Comparison of ENCODE assay signal across 15 mouse cellular contexts in the genomic region with DNA sequence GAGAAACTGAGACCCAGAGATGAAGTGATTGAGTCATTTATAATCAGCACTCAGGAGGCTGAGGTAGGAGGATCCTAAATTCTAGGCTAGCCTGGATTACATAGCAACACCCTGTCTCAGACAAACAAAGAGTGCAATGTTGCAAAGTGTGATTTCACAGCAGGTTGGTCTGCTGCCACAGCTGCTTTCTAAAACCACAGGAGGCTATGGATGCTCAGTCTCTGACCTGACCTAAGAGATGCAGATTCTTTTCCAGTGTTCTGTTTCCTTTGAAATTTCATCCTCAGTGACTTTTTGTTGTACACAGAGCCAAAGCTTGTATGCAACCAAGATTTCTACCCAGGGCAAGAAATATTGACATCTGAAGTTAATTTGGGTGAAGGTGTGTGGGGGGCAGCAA. TPM values are rescaled to one million over a fixed set of nuclear protein-coding genes. Genes with fewer than 3 reads are reported as not detected.
DNase-seq lines count a peak whose midpoint lies in the region; ATAC-seq and TF ChIP-seq lines count a peak whose summit lies in the region.
"Had no signal": no experiment of that assay in that cellular context is flagged by ENCODE, and none has a peak within 500 bp of the region (broad histone marks: within the 10 kb centered on the region; RNA-seq: fewer than 3 reads in every experiment).

No protein-coding gene starts in this region.

- no peak for TF ChIP-seq CTCF in midbrain, postnatal 0 days (IDR thresholded peaks at IDR 0.05)

- no peak overlapping the region for H3K4me2 ChIP-seq in heart, embryonic 13.5 days
- H3K4me2 ChIP-seq in heart, embryonic 11.5 days, result no peak overlapping the region
- no peak overlapping the region for H3K4me2 ChIP-seq in midbrain, postnatal 0 days (ENCODE audit: low read depth, low read length, poor library complexity, severe bottlenecking)
- no peak overlapping the region for H3K4me2 ChIP-seq in midbrain, embryonic 15.5 days
- no peak overlapping the region for H3K4me2 ChIP-seq in embryonic facial prominence, embryonic 15.5 days (replicated peaks)
- H3K4me2 ChIP-seq: midbrain, embryonic 12.5 days; neural tube, embryonic 12.5 days had no signal

- peaks cover 9% of the 10 kb centered on the region; the same call in 1 of the 2 replicates for H3K27me3 ChIP-seq in heart, embryonic 13.5 days (replicated peaks)
- H3K27me3 ChIP-seq in heart, embryonic 11.5 days (ENCODE audit: control insufficient read depth, insufficient read depth, low read length), result 0 out of 2 replicates have a peak, but pooled peaks cover 2% of the 10 kb centered on the region
- 0 out of 2 replicates have a peak, but pooled peaks cover 3% of the 10 kb centered on the region for H3K27me3 ChIP-seq in midbrain, postnatal 0 days (ENCODE audit: insufficient read depth, low read length)
- H3K27me3 ChIP-seq in midbrain, embryonic 15.5 days (replicated peaks), result peaks cover 4% of the 10 kb centered on the region; the same call in 1 of the 2 replicates
- no peaks in the 10 kb centered on the region for H3K27me3 ChIP-seq in embryonic facial prominence, embryonic 15.5 days

- no peak overlapping the region for H3K4me3 ChIP-seq in heart, embryonic 13.5 days
- no peak overlapping the region for H3K4me3 ChIP-seq in heart, embryonic 11.5 days (ENCODE audit: low read depth, low read length)
- no peak overlapping the region for H3K4me3 ChIP-seq in midbrain, postnatal 0 days (ENCODE audit: low read depth, low read length)
- no peak overlapping the region for H3K4me3 ChIP-seq in midbrain, embryonic 15.5 days
- no peak overlapping the region for H3K4me3 ChIP-seq in embryonic facial prominence, embryonic 15.5 days (replicated peaks)
- H3K4me3 ChIP-seq: midbrain, embryonic 12.5 days; neural tube, embryonic 12.5 days had no signal

- H3K4me1 ChIP-seq in heart, embryonic 13.5 days, result peaks cover 39% of the 10 kb centered on the region
- peaks cover 25% of the 10 kb centered on the region for H3K4me1 ChIP-seq in heart, embryonic 11.5 days (ENCODE audit: control insufficient read depth, insufficient read depth, low read length)
- no peaks in the 10 kb centered on the region for H3K4me1 ChIP-seq in midbrain, postnatal 0 days (ENCODE audit: insufficient read depth, low read length)
- no peaks in the 10 kb centered on the region for H3K4me1 ChIP-seq in midbrain, embryonic 15.5 days
- H3K4me1 ChIP-seq in embryonic facial prominence, embryonic 15.5 days, result peaks cover 22% of the 10 kb centered on the region
- H3K4me1 ChIP-seq: midbrain, embryonic 12.5 days; neural tube, embryonic 12.5 days had no signal

- no peak for ATAC-seq in heart, embryonic 13.5 days (ENCODE audit: extremely low read depth, insufficient number of reproducible peaks, low FRiP score, low TSS enrichment)
- ATAC-seq in heart, embryonic 11.5 days (replicated peaks; ENCODE audit: insufficient number of reproducible peaks, low FRiP score, low TSS enrichment), result no peak
- ATAC-seq in midbrain, postnatal 0 days (ENCODE audit: low FRiP score), result no peak
- ATAC-seq in midbrain, embryonic 15.5 days (replicated peaks), result no peak
- no peak for ATAC-seq in embryonic facial prominence, embryonic 15.5 days (ENCODE audit: insufficient number of reproducible peaks, low FRiP score, low TSS enrichment, low read depth)

- H3K27ac ChIP-seq in heart, embryonic 13.5 days (replicated peaks), result 0 out of 2 replicates have a peak overlapping the region, but pooled peaks have one; percentile 10
- H3K27ac ChIP-seq in heart, embryonic 11.5 days (ENCODE audit: low read depth, low read length), result no peak overlapping the region
- no peak overlapping the region for H3K27ac ChIP-seq in midbrain, postnatal 0 days (ENCODE audit: low read depth, low read length)
- no peak overlapping the region for H3K27ac ChIP-seq in midbrain, embryonic 15.5 days
- H3K27ac ChIP-seq in embryonic facial prominence, embryonic 15.5 days (replicated peaks), result peak overlapping the region; percentile 75
- H3K27ac ChIP-seq: liver, embryonic 14.5 days; midbrain, embryonic 12.5 days; neural tube, embryonic 12.5 days had no signal

- H3K36me3 ChIP-seq in heart, embryonic 13.5 days, result no peaks in the 10 kb centered on the region
- H3K36me3 ChIP-seq in heart, embryonic 11.5 days (ENCODE audit: control insufficient read depth, insufficient read depth, low read length), result no peaks in the 10 kb centered on the region
- no peaks in the 10 kb centered on the region for H3K36me3 ChIP-seq in midbrain, postnatal 0 days (ENCODE audit: insufficient read depth, low read length)
- no peaks in the 10 kb centered on the region for H3K36me3 ChIP-seq in midbrain, embryonic 15.5 days (replicated peaks)
- H3K36me3 ChIP-seq in embryonic facial prominence, embryonic 15.5 days, result no peaks in the 10 kb centered on the region
- H3K36me3 ChIP-seq: midbrain, embryonic 12.5 days; neural tube, embryonic 12.5 days had no signal

- peak; percentile 8 for DNase-seq in midbrain, postnatal 0 days (ENCODE audit: low spot score)
- no peak for DNase-seq in adipocyte (ENCODE audit: low spot score)
- no peak for DNase-seq in natural killer cell, adult 2 months (ENCODE audit: low spot score in 2 of 2)
- no peak for DNase-seq in spleen, postnatal 4 days (ENCODE audit: low spot score in 2 of 2)
- DNase-seq: cerebellum, adult 11 months; thymus, postnatal 25 days had no signal

- H3K9me3 ChIP-seq in heart, embryonic 13.5 days, result no peaks in the 10 kb centered on the region
- peaks cover 4% of the 10 kb centered on the region for H3K9me3 ChIP-seq in heart, embryonic 11.5 days (replicated peaks; ENCODE audit: control insufficient read depth, low read length)
- no peaks in the 10 kb centered on the region for H3K9me3 ChIP-seq in midbrain, postnatal 0 days (ENCODE audit: low read length)
- H3K9me3 ChIP-seq in midbrain, embryonic 15.5 days, result no peaks in the 10 kb centered on the region
- no peaks in the 10 kb centered on the region for H3K9me3 ChIP-seq in embryonic facial prominence, embryonic 15.5 days (replicated peaks)
- H3K9me3 ChIP-seq: midbrain, embryonic 12.5 days; neural tube, embryonic 12.5 days had no signal

- H3K9ac ChIP-seq in heart, embryonic 13.5 days, result no peak overlapping the region
- no peak overlapping the region for H3K9ac ChIP-seq in heart, embryonic 11.5 days (ENCODE audit: low read depth, low read length)
- H3K9ac ChIP-seq in midbrain, postnatal 0 days (replicated peaks; ENCODE audit: low read length, poor library complexity, severe bottlenecking), result no peak overlapping the region
- no peak overlapping the region for H3K9ac ChIP-seq in midbrain, embryonic 15.5 days
- no peak overlapping the region for H3K9ac ChIP-seq in embryonic facial prominence, embryonic 15.5 days
- H3K9ac ChIP-seq: liver, embryonic 14.5 days; midbrain, embryonic 12.5 days; neural tube, embryonic 12.5 days had no signal

RNA-seq across cellular contexts. Expression of a gene that starts 6.3 kb away (rescaled TPM):
- 32.3 and 36.1 TPM in 2 replicates for polyA plus RNA-seq in heart, embryonic 13.5 days (2015; fragmentation: Nextera tagmentation; extraction: Ambion mirVana)
- polyA plus RNA-seq in heart, embryonic 11.5 days (2014; fragmentation: Nextera tagmentation; extraction: Ambion mirVana), result 21.4 and 27.7 TPM in 2 replicates
- total RNA-seq in midbrain, postnatal 0 days (2014; rRNA removed), result 19.8 and 29.7 TPM in 2 replicates
- polyA plus RNA-seq in midbrain, postnatal 0 days (2015; fragmentation: Nextera tagmentation; extraction: Ambion mirVana), result 25.8 and 28.9 TPM in 2 replicates
- polyA plus RNA-seq in midbrain, embryonic 15.5 days (2015; fragmentation: Nextera tagmentation; extraction: Ambion mirVana), result 21.9 and 27.7 TPM in 2 replicates
- polyA plus RNA-seq in embryonic facial prominence, embryonic 15.5 days (2015; fragmentation: Nextera tagmentation; extraction: Ambion mirVana), result 61.3 and 66.9 TPM in 2 replicates
- total RNA-seq: common myeloid progenitor, adult 5-6 weeks had no signal

RNA-seq across cellular contexts. Expression of a gene that starts 17.7 kb away (rescaled TPM):
- 5.8 and 6.9 TPM in 2 replicates for polyA plus RNA-seq in heart, embryonic 13.5 days (2015; fragmentation: Nextera tagmentation; extraction: Ambion mirVana)
- 5.1 and 5.7 TPM in 2 replicates for polyA plus RNA-seq in heart, embryonic 11.5 days (2014; fragmentation: Nextera tagmentation; extraction: Ambion mirVana)
- total RNA-seq in midbrain, postnatal 0 days (2014; rRNA removed), result 6.6 and 10.7 TPM in 2 replicates
- 5.7 and 6.2 TPM in 2 replicates for polyA plus RNA-seq in midbrain, postnatal 0 days (2015; fragmentation: Nextera tagmentation; extraction: Ambion mirVana)
- 8.4 and 8.8 TPM in 2 replicates for polyA plus RNA-seq in midbrain, embryonic 15.5 days (2015; fragmentation: Nextera tagmentation; extraction: Ambion mirVana)
- 10.4 and 12.0 TPM in 2 replicates for polyA plus RNA-seq in embryonic facial prominence, embryonic 15.5 days (2015; fragmentation: Nextera tagmentation; extraction: Ambion mirVana)

RNA-seq across cellular contexts. Expression of a gene that starts 22.6 kb away (rescaled TPM):
- polyA plus RNA-seq in heart, embryonic 13.5 days (2015; fragmentation: Nextera tagmentation; extraction: Ambion mirVana), result 109 and 127 TPM in 2 replicates
- polyA plus RNA-seq in heart, embryonic 11.5 days (2014; fragmentation: Nextera tagmentation; extraction: Ambion mirVana), result 86.8 and 95.2 TPM in 2 replicates
- 21.3 and 30.3 TPM in 2 replicates for total RNA-seq in midbrain, postnatal 0 days (2014; rRNA removed)
- polyA plus RNA-seq in midbrain, postnatal 0 days (2015; fragmentation: Nextera tagmentation; extraction: Ambion mirVana), result 41.1 and 47.7 TPM in 2 replicates
- polyA plus RNA-seq in midbrain, embryonic 15.5 days (2015; fragmentation: Nextera tagmentation; extraction: Ambion mirVana), result 51.0 and 59.6 TPM in 2 replicates
- 106 and 125 TPM in 2 replicates for polyA plus RNA-seq in embryonic facial prominence, embryonic 15.5 days (2015; fragmentation: Nextera tagmentation; extraction: Ambion mirVana)

RNA-seq across cellular contexts. Expression of a gene that starts 43.1 kb away (rescaled TPM):
- 4,508 and 5,229 TPM in 2 replicates for polyA plus RNA-seq in heart, embryonic 13.5 days (2015; fragmentation: Nextera tagmentation; extraction: Ambion mirVana)
- 7,501 and 8,192 TPM in 2 replicates for polyA plus RNA-seq in heart, embryonic 11.5 days (2014; fragmentation: Nextera tagmentation; extraction: Ambion mirVana)
- not detected in 2 replicates for total RNA-seq in midbrain, postnatal 0 days (2014; rRNA removed)
- polyA plus RNA-seq in midbrain, postnatal 0 days (2015; fragmentation: Nextera tagmentation; extraction: Ambion mirVana), result 0.31 TPM in 1 of 2 replicates, not detected in the other
- polyA plus RNA-seq in midbrain, embryonic 15.5 days (2015; fragmentation: Nextera tagmentation; extraction: Ambion mirVana), result 1.6 TPM in 1 of 2 replicates, not detected in the other
- polyA plus RNA-seq in embryonic facial prominence, embryonic 15.5 days (2015; fragmentation: Nextera tagmentation; extraction: Ambion mirVana), result 1.4 and 2.4 TPM in 2 replicates
- total RNA-seq: adrenal gland, postnatal 25 days; common myeloid progenitor, adult 5-6 weeks had no signal

RNA-seq across cellular contexts. Expression of a gene that starts 51.9 kb away (rescaled TPM):
- polyA plus RNA-seq in heart, embryonic 13.5 days (2015; fragmentation: Nextera tagmentation; extraction: Ambion mirVana), result 801 and 908 TPM in 2 replicates
- 761 and 811 TPM in 2 replicates for polyA plus RNA-seq in heart, embryonic 11.5 days (2014; fragmentation: Nextera tagmentation; extraction: Ambion mirVana)
- total RNA-seq in midbrain, postnatal 0 days (2014; rRNA removed), result not detected in 2 replicates
- polyA plus RNA-seq in midbrain, postnatal 0 days (2015; fragmentation: Nextera tagmentation; extraction: Ambion mirVana), result 2.9 and 3.8 TPM in 2 replicates
- 2.4 and 3.4 TPM in 2 replicates for polyA plus RNA-seq in midbrain, embryonic 15.5 days (2015; fragmentation: Nextera tagmentation; extraction: Ambion mirVana)
- 71.2 and 107 TPM in 2 replicates for polyA plus RNA-seq in embryonic facial prominence, embryonic 15.5 days (2015; fragmentation: Nextera tagmentation; extraction: Ambion mirVana)
- total RNA-seq: adrenal gland, postnatal 25 days; common myeloid progenitor, adult 5-6 weeks had no signal

Comparison
In these comparisons a context has a peak if more than half of its experiments do, and no peak if none do; other contexts are left out.
1. H3K27ac ChIP-seq: peak in heart, embryonic 13.5 days (single experiment) and embryonic facial prominence, embryonic 15.5 days (single experiment); none in heart, embryonic 11.5 days (single experiment), midbrain, postnatal 0 days (single experiment) and midbrain, embryonic 15.5 days (single experiment).